Mouse (Mus musculus) monocyte, adult 2 months (primary cell): ENCODE measurements around the gene Tchp.

Experiments
- DNase-seq, 2 experiments: peaks; one replicate each; pipeline ENCODE4 v3.0.0; 2022; ENCODE audit warnings: low spot score in 2 of 2, low read depth in 1 of 2

Tchp gene

GRCm38 (mm10) chr5:114707265-114708068 lies at the start of gene Tchp:
Gene Tchp, plus strand, starts transcription at chr5:114707760.
- DNase-seq, result peak; percentile 82 to 90

DNA sequence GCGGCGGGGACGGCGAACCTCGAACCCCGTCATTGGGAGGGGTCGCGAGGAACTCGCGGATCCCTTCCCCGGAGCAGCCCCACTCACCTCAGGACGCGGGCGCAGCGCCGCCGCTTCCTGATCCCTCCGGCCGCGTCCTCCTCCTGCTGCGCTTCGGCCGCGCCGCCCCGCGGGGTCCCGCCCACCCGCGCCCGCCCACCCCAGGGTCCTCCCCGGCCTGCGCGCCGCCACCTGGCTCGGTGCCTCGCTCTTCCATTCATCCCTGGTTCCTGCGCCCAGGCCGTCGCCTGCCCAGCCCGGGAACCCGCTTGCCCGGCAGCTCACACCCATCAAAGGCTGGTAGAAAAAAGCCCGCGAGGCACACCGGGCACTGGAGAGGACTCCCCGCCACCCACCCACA lies 49.3 kb upstream of the Tchp start, which contains the start of gene Trpv4:
Gene Trpv4 (minus strand): TSS at position 167 of the 400 bp plus-strand sequence.
- DNase-seq, result no peak

DNA sequence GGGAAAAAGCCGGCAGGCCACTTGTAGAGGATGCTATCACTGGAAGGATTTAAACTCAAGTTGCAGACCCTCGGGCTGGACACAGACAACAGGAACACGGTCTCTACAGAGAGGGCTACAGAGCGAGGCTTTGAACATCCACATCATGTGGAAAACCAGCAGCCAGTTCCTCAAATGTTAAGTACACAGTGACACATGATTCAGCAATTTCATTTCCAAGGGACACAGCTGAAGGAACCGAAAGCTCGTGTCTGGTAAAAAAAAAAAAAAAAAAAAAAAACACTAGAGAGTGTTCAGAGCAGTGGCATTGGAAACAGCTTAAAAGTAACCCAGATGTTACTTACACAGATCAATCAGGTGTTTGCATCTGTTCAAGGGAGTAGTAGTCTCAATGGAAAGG lies 46.5 kb upstream of the Tchp start:
- DNase-seq, result no peak

GRCm38 (mm10) chr5:114664139-114664538 lies 43.4 kb upstream of the Tchp start:
- DNase-seq, result no peak

GRCm38 (mm10) chr5:114664750-114665149 lies 42.8 kb upstream of the Tchp start:
- DNase-seq, result no peak

DNA sequence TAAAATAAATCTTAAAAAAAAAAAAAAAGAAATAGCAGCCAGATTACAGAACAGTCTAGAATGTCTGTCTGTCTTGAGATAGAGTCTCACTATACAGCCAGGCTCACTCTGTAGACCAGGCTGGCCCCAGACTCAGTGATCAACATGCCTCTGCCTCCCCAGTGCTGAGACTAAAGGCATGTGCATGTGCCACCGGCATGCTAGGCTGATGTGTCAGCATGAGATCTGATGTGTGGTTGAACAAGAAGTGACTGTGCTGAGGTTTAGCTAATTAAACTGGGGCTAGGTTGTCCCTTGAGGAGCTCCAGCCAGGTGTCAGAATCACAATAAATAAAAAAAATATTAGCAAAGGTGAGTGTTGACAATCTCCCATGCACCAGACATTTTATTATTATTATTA lies 40.9 kb upstream of the Tchp start:
- no peak for DNase-seq

DNA sequence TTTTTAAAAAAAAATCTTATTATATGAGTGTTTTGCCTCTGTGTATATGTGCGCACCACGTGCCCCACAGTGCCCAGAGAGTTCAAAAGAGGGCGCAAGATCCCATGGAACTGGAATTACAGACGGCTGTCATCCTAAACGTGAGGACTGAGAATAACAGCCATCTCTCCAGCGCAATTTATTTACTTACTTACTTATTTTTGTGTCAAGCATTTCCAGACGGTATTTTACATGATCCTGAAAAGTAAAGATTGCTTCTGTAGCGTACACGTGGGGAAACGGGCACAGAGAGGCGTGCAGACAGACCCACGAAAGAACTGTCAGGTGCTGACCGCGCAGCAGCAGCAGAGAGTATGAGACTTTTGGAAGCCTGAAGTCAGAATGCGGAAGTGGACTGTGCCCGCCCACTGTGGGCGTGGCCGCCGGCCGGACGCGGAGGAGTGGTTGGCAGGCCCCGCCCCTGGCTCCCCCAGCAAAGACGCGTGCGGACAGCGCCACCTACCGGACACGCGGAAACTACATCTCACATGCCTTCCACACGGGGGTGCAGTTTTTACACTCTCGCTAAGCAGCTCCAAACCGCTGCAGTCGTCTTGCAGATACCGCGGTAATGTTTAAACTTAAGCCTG lies 40.2 kb upstream of the Tchp start:
- DNase-seq, result peak; percentile 97 to 99

GRCm38 (mm10) chr5:114669014-114669413 lies 38.5 kb upstream of the Tchp start:
- no peak for DNase-seq

DNA sequence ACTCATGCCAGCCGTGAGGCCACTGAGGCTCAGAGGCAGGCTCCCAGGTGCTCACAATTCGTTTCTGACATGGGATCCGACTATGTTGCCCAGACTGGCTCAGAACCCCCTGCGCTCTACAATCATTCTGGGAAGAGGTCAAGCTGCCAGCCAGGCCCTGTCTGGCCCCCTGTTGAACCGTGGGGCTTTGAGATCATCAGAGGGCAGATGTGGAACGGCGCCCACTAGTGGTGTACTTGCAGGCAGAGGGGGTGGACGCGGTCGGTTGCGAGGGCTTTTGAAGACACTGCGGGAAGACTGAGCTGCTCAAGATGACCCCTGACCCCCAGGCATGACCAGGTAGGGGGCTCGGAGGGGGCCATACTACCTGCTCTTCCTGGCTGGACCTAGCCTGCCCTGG lies 34.4 kb upstream of the Tchp start:
- no peak for DNase-seq

- DNase-seq, result no peak
These were observed 33.0 kb upstream of the Tchp start for GRCm38 (mm10) chr5:114674594-114674993.

- no peak for DNase-seq
These were observed 27.5 kb upstream of the Tchp start for GRCm38 (mm10) chr5:114679841-114680591.

DNA sequence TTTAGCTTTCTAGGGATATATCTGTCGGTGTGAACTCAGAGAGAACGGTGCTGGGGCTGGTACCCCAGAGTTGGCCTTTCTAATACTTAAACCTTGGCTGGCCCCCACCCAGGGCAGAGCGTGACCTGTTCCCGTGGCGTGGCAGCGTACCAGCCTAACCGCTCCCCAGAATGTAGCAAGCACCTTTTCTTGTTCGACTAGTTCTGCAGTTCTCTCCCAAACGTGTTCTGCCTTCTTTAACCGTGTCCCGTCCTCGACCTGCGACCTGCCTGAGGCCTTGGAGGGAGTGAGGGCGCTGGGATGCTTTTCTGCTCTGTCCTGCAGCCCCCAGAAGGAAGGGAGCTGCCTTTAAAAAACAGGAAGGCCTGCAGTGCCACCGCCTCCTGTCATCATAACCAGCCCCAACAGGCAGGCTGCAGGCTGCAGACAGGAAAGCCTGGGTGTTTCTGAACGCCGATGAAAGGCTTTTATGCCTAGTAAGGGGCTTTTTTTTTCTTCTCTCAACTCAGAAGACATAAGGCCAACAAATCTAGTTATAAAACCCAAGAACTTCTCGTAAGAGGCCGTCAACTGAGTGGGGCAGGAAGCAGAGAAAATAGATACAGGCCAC lies 26.8 kb upstream of the Tchp start:
- no peak for DNase-seq

GRCm38 (mm10) chr5:114681717-114682116 lies 25.8 kb upstream of the Tchp start:
- no peak for DNase-seq

- no peak for DNase-seq
These were observed 21.6 kb upstream of the Tchp start for GRCm38 (mm10) chr5:114685986-114686385.

GRCm38 (mm10) chr5:114686726-114687210 lies 20.8 kb upstream of the Tchp start:
- no peak for DNase-seq

DNA sequence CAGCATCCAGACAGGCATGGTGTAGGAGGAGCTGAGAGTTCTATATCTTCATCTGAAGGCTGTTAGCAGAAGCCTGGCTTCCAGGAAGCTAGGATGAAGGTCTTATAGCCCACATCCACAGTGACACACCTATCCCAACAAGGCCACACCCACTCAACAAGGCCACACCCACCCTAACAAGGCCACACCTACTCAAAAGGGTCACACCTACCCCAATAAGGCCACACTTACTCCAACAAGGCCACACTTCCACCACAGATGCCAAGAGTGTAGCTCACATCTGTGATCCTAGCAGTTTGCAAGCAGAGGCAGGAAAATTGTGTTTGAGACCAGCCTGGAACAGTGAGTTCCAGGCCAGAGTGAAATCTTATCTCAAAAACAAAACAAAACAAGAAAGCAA lies 19.7 kb upstream of the Tchp start:
- DNase-seq, result no peak

DNA sequence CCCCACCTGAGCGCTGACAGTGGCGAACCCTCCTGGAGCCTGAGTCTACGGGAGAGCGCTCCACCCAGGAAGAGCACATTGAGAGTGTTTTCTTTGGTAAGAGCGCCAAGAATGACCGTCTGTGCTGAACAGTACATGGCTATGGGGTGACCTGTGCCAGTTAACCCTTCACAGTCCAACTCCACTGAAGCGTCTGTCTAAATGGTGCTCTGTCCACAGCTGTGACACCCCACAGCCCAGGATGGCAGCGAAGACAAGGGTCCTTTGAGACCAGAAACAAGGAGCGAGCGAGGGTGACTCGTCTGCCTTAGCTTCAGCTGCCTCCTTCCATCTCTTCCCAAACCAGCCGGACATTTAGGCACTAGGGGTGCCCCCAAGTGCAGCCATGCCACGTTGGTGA lies 18.9 kb upstream of the Tchp start:
- no peak for DNase-seq

GRCm38 (mm10) chr5:114689700-114690366 lies 17.7 kb upstream of the Tchp start:
- DNase-seq, result peak in 1 of 2 experiments; percentile 35

DNA sequence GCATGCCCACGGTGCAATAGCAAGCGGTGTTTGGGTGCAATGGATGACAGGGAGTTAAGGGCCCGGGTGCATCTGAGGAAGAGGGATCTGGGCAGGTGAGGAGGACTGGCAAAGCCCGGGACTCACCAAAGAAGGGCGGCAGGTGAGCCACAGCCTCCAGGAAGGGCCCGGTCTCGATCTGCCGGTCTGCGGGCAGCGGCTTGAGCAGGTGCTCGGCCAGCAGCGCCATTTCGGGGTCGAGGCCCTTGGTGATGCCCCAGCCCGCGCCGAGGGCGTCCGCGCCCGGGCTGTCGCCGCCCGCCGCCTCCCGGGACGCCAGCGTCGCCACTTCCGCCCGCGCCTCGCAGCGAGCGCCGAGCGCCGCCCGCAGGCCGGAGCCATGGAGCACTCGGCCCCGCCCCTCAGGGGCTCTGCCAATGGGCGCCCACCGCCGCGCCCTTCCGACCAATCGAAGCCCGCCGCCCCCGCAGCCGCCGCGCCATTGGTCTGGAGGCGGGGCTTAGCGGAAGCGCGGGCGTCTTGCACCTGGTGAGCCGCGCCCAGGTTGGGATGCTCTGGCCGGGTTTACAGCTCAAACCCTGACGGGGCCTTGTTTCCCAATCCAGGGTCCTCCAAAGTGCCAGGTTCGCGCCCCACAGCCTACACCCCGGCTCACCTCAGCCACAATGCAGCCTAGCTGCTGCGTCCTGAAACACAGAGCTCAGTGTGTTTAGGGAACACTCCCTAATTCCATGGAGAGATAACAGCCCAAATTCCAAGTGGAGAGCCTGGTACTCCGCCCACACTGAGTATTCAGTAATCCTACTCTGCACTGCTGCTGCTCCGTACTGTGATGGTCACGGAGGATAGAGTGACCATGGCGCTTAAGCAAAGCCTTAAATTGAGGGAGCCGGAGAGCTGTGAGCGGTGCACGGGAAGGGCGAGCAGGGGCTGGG lies 16.7 kb upstream of the Tchp start, which contains the start of gene Gltp:
Gene Gltp (minus strand): TSS at position 352 of the 935 bp plus-strand sequence.
- peak; percentile 71 to 83 for DNase-seq

- DNase-seq, result no peak
These were observed 11.8 kb upstream of the Tchp start for GRCm38 (mm10) chr5:114695775-114696174.
